Mouse (Mus musculus) testis, adult 2 months (tissue): ENCODE results near the gene Psmd2.

Experiments used
- CTCF ChIP-seq: fragments of 200-500 bp; IDR thresholded peaks from 2 replicates; pipeline ENCODE4 v1.5.1; 2012; ENCODE audit warnings: low read depth, mild to moderate bottlenecking, inconsistent platforms, low read length, moderate library complexity; ENCODE audit not compliant: control insufficient read depth, insufficient read depth, insufficient replicate concordance
- POLR2A ChIP-seq: fragments of 200-500 bp; IDR thresholded peaks from 2 replicates; pipeline ENCODE4 v1.6.1; 2012; ENCODE audit warnings: low read depth, mild to moderate bottlenecking, inconsistent platforms, low read length, moderate library complexity; ENCODE audit not compliant: control insufficient read depth

DNA sequence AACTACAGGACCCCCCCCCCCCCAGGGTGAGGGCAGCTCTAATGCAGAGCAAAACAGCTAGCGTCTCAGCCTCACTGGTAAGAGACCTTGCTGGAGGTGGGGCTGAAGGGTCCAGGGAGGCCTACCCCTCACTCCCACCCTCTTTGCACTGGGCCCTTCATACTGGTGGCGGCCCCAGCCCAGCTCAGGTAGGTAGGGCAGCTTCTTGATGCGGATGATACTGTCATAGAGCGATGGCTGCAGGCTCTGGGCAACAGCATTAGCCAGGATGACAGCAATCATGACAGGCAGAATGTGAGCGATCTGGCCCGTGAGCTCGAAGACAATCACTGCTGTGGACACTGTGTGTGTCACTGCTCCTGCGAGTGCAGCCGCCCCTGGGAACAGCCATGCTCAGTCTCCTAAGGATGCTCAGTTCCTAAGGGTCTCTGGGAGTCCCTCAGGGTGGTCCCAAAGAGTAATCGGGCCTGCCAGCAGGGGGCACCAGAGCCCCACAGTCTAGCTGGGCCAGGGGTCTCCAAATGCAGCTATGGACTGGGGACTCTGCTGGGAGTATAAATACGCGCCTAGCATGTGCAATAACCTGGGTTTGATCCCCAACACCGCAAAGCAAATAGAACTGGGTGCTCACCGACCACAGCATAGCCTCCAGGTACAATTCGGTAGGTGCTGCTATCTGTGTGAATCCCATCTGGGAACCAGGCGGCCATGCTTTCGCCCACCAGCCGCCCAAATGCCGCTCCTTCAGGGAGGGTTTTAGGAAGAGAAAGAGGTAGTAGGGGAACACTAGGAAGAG lies 57.7 kb downstream of the Psmd2 start:
- no peak for TF ChIP-seq POLR2A
- peak; percentile 39 for TF ChIP-seq CTCF
